Mouse (Mus musculus) heart, postnatal 0 days (tissue): ENCODE data around the gene Olfr69.

Experiments used
- CTCF ChIP-seq: IDR thresholded peaks from 2 replicates; pipeline ENCODE4 v1.5.1; 2016; ENCODE audit warnings: antibody characterized with exemption, control low read depth, low read depth
- EP300 ChIP-seq: IDR thresholded peaks from 2 replicates; pipeline ENCODE4 v1.6.1; 2016; ENCODE audit warnings: antibody characterized with exemption, low read depth

DNA sequence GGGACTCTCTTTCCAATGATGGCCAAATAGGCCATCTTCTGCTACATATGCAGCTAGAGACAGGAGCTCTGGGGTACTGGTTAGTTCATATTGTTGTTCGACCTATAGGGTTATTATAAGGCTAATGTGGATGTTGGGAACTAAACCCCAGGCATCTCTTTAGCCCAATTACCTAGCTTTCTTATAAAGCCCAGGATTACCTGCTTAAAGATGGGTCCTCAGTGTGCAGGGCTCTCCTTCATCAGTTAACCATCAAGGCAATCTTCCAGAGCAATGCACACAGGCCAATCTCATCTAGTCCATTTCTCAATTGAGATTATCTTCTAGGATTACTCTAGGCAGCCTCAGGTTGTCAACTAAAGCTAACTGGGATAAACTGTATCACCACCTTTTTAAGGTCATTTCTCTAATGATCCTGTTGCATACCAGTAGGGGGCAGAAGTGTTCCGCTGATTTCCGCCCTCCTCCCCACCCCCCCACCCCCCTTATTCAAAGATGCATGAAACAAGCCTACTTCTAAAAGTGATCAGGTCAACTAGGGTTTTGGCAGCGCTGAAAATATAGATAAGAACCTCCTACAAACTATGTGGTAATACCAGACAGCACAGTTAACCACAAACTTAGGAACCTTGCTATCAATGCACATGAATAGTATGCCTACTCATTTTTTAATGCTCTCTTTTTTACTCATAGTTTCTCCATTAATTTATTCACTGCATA lies 21.4 kb upstream of the Olfr69 start:
- TF ChIP-seq EP300 (no peak), CTCF (no peak)
